Mouse (Mus musculus): ENCODE data around the gene Pik3c2g. TPM values are rescaled to one million over a fixed set of nuclear protein-coding genes. Genes with fewer than 3 reads are reported as not detected.

The Pik3c2g gene
- polyA plus RNA-seq, 1 experiment from 2014 or later = 1.2 TPM

DNA sequence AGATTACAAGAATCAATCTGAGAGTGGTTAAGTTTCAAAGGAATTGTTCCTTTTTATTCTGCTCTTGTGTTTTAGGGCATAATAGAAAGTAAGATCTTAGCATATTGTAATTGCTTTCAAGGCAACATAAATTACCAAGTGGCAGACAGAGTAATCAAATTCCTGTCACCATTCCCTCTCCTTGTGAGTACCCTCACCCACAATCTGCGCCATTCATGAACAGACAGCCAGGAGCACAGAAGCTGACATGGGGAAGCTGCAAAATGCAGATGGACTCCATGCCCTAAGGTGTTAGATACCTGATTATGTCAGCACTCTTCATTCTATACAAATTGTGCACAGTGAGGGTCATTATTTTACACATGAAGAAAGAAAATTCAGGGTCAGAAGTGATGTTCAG is 255.6 kb downstream of the Pik3c2g start:
- WGBS (ENCODE audit: insufficient replicate concordance) = 87% methylated on average over 1 of the region's 1 CpGs

DNA sequence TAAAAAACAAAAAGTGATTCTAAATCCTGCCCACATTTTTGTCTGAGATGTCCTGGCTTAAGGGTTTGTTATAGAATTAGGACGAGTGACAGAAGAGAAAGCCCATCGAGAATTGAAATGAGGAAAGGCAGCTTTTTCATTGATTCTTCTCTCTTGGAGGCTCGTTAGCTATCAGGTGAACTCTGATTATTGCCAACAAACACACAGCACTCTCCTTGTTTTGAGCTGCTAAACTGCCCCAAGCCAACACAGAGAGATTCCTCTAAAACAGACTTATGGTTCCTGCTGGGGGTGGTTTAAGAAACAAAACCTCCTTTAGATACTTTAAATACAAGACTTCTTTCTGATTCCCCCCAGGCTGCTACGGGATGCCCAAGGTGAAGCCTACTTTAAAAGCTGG is 256.5 kb downstream of the Pik3c2g start:
- no peak for ATAC-seq (replicated peaks; ENCODE audit: insufficient number of reproducible peaks, low FRiP score, low TSS enrichment)
- Histone ChIP-seq H3K9me3 (replicated peaks; ENCODE audit: control insufficient read depth, low read length) (no peaks in the 10 kb centered on the region), H3K27ac (ENCODE audit: low read depth, low read length) (no peak overlapping the region), H3K27me3 (ENCODE audit: control insufficient read depth, insufficient read depth, low read length) (no peaks in the 10 kb centered on the region), H3K4me1 (ENCODE audit: control insufficient read depth, insufficient read depth, low read length) (no peaks in the 10 kb centered on the region), H3K4me2 (no peak overlapping the region), H3K9ac (ENCODE audit: low read depth, low read length) (no peak overlapping the region), H3K4me3 (ENCODE audit: low read depth, low read length) (no peak overlapping the region), H3K36me3 (ENCODE audit: control insufficient read depth, insufficient read depth, low read length) (no peaks in the 10 kb centered on the region)
- 66% methylated on average over 4 of the region's 4 CpGs for WGBS (ENCODE audit: insufficient replicate concordance)

More for the DNA sequence above, 255.6 kb downstream of the Pik3c2g start:
- Histone ChIP-seq H3K9ac (ENCODE audit: low read depth, low read length) (no peak overlapping the region), H3K27ac (ENCODE audit: low read depth, low read length) (no peak overlapping the region), H3K9me3 (replicated peaks; ENCODE audit: control insufficient read depth, low read length) (no peaks in the 10 kb centered on the region), H3K4me1 (ENCODE audit: control insufficient read depth, insufficient read depth, low read length) (no peaks in the 10 kb centered on the region), H3K4me2 (no peak overlapping the region), H3K27me3 (ENCODE audit: control insufficient read depth, insufficient read depth, low read length) (no peaks in the 10 kb centered on the region), H3K36me3 (ENCODE audit: control insufficient read depth, insufficient read depth, low read length) (no peaks in the 10 kb centered on the region), H3K4me3 (ENCODE audit: low read depth, low read length) (no peak overlapping the region)
- ATAC-seq (replicated peaks; ENCODE audit: insufficient number of reproducible peaks, low FRiP score, low TSS enrichment) = no peak

DNA sequence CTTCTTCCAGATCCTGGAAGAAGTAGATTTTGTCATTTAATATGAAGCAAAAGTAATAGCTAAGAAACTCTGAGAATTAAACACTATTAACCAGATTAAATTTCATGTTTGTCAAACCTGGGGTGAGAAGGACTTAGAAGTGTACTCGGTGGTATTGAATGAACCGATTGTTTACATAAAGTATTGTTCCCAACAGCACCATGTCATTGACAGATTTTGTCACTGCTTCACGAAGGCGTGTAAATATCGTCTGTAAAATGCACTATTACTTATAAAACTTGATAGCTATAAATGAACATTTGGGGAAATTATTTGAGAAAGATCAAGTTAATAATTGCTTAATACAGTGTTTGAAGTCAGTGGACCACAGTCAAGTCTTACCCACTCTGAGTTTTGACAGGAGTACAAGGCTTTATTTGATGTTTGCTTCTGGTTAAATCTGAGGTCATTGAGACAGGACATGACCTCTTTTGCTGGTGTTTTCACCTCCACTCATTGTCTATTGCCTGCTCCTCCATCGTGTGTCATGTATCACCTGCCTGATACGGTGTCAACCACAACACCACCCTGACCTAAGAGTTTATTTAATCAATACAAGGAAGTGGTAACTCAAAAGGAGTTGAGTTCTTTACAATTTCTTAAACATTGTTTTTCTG is 260.0 kb downstream of the Pik3c2g start:
- no peaks in the 10 kb centered on the region for H3K4me1 ChIP-seq (ENCODE audit: control insufficient read depth, insufficient read depth, low read length)
- no peak overlapping the region for H3K27ac ChIP-seq (ENCODE audit: low read depth, low read length)
- H3K4me2 ChIP-seq = no peak overlapping the region
- ATAC-seq (replicated peaks; ENCODE audit: insufficient number of reproducible peaks, low FRiP score, low TSS enrichment) = no peak
- 74% methylated on average over 7 of the region's 7 CpGs for WGBS (ENCODE audit: insufficient replicate concordance)
- H3K9me3 ChIP-seq (replicated peaks; ENCODE audit: control insufficient read depth, low read length) = no peaks in the 10 kb centered on the region
- no peaks in the 10 kb centered on the region for H3K36me3 ChIP-seq (ENCODE audit: control insufficient read depth, insufficient read depth, low read length)
- no peak overlapping the region for H3K4me3 ChIP-seq (ENCODE audit: low read depth, low read length)
- H3K27me3 ChIP-seq (ENCODE audit: control insufficient read depth, insufficient read depth, low read length) = no peaks in the 10 kb centered on the region
- no peak overlapping the region for H3K9ac ChIP-seq (ENCODE audit: low read depth, low read length)

DNA sequence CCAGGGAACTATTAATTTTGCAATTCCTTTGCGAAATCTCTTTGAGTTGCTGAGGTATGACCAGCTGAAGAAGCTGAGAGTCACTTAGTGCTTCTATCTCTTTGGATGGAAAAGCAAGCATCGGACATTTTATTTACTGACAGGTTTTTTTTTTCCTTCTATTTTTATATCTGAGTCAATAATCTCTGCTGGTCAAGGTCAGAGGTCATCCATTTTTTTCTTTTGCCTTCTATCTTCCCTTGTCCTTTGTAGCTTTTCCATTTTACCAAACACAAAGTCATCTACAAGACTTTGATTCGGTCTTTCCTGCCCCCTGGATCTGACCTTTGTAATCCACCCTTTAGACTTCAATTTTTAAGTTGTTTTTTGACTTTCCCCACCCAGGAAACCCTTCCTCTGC is 262.9 kb downstream of the Pik3c2g start:
- Histone ChIP-seq H3K4me2 (no peak overlapping the region), H3K9me3 (replicated peaks; ENCODE audit: control insufficient read depth, low read length) (no peaks in the 10 kb centered on the region), H3K36me3 (ENCODE audit: control insufficient read depth, insufficient read depth, low read length) (no peaks in the 10 kb centered on the region), H3K4me3 (ENCODE audit: low read depth, low read length) (no peak overlapping the region), H3K27ac (ENCODE audit: low read depth, low read length) (no peak overlapping the region), H3K9ac (ENCODE audit: low read depth, low read length) (no peak overlapping the region), H3K27me3 (ENCODE audit: control insufficient read depth, insufficient read depth, low read length) (no peaks in the 10 kb centered on the region), H3K4me1 (ENCODE audit: control insufficient read depth, insufficient read depth, low read length) (no peaks in the 10 kb centered on the region)
- no peak for ATAC-seq (replicated peaks; ENCODE audit: insufficient number of reproducible peaks, low FRiP score, low TSS enrichment)
- 83% methylated on average over 3 of the region's 3 CpGs for WGBS (ENCODE audit: insufficient replicate concordance)

DNA sequence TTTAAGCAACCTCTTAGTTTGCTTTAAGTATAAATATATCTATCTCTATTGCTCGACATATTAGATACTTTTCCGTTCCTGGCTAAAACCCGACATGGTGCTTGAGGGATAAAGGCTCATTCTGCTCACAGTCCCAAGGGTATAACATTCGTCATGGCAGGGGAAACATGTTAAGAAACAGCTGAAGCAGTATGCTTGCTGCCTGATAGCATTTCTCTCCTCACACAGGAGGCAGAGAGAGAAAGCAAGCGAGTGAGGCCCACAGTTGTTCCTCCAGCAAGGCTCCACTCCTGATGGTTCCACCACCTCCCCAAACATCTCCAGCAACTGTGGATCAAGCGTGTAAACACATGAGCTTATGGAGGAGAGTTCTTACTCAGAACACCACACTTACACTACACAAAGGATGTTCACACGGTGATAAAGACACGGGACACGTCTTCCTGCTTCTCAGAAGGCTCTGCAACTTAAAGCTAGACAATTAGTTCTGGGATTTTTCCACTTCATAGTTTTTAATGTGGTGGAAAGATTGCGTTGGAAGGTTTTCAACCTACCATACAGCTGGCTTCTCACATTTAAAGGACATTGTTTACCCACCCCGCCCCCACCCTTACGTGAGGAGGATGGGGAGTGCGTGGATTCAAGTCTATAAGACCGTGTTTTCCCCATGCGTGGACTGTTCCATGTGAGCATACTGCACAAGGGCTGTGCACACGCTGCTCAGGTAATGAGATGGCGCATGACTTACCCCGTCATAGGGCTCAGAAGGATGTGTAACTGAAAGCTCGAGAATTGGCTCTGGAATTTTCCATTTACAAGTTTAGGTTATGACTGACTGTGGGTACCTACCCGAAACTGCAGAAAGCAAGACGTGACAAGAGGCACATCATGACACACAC is 264.9 kb downstream of the Pik3c2g start:
- 80% methylated on average over 21 of the region's 21 CpGs for WGBS (ENCODE audit: insufficient replicate concordance)
- H3K9me3 ChIP-seq (replicated peaks; ENCODE audit: control insufficient read depth, low read length) = no peaks in the 10 kb centered on the region

DNA sequence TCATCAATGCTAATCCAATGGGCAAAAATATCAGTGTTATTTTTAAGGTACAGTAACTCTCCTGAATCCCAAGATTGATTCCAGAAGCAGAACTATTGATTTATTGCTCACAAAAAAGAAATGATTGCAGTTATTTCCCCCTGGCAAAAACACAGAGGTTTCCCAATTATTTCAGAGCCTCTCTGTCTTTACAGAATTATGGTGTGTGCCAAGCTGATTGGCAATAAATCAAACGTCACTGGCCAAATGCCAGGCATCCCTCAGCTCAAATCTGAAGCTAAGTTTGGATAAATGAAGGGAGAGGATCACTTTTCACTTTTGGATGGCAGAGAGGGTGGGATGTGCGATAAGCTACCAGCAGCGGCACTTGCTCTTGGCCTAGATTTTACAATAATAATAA is 265.8 kb downstream of the Pik3c2g start:
- no peak for ATAC-seq (replicated peaks; ENCODE audit: insufficient number of reproducible peaks, low FRiP score, low TSS enrichment)
- H3K4me3 ChIP-seq (ENCODE audit: low read depth, low read length) = no peak overlapping the region
- H3K4me2 ChIP-seq = no peak overlapping the region
- H3K36me3 ChIP-seq (ENCODE audit: control insufficient read depth, insufficient read depth, low read length) = no peaks in the 10 kb centered on the region
- no peaks in the 10 kb centered on the region for H3K4me1 ChIP-seq (ENCODE audit: control insufficient read depth, insufficient read depth, low read length)
- H3K9ac ChIP-seq (ENCODE audit: low read depth, low read length) = no peak overlapping the region
- no peak overlapping the region for H3K27ac ChIP-seq (ENCODE audit: low read depth, low read length)
- H3K27me3 ChIP-seq (ENCODE audit: control insufficient read depth, insufficient read depth, low read length) = no peaks in the 10 kb centered on the region
- H3K9me3 ChIP-seq (replicated peaks; ENCODE audit: control insufficient read depth, low read length) = no peaks in the 10 kb centered on the region
- WGBS (ENCODE audit: insufficient replicate concordance) = 85% methylated on average over 3 of the region's 3 CpGs

More for the DNA sequence above, 264.9 kb downstream of the Pik3c2g start:
- H3K4me3 ChIP-seq (ENCODE audit: low read depth, low read length) = no peak overlapping the region
- no peaks in the 10 kb centered on the region for H3K36me3 ChIP-seq (ENCODE audit: control insufficient read depth, insufficient read depth, low read length)
- no peak overlapping the region for H3K27ac ChIP-seq (ENCODE audit: low read depth, low read length)
- no peak for ATAC-seq (replicated peaks; ENCODE audit: insufficient number of reproducible peaks, low FRiP score, low TSS enrichment)
- H3K27me3 ChIP-seq (ENCODE audit: control insufficient read depth, insufficient read depth, low read length) = no peaks in the 10 kb centered on the region
- no peaks in the 10 kb centered on the region for H3K4me1 ChIP-seq (ENCODE audit: control insufficient read depth, insufficient read depth, low read length)
- no peak overlapping the region for H3K4me2 ChIP-seq
- no peak overlapping the region for H3K9ac ChIP-seq (ENCODE audit: low read depth, low read length)

DNA sequence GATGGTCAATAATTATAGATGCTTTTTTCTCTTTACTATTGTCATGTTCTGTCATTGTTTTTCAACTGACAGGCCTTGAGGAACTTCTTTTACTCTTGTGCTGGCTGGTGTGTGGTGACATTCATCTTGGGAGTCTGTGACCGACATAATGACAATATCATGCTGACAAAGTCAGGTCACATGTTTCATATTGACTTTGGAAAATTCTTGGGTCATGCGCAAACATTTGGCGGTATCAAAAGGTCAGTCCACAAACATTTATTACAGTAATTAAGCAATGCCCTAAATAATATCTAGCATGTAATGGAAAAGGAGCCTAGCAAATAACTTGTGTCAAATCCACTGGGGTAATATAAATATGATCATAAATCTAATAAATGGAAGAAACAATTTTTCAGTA is 273.1 kb downstream of the Pik3c2g start:
- no peak for ATAC-seq (replicated peaks; ENCODE audit: insufficient number of reproducible peaks, low FRiP score, low TSS enrichment)
- 88% methylated on average over 3 of the region's 3 CpGs for WGBS (ENCODE audit: insufficient replicate concordance)
- Histone ChIP-seq H3K36me3 (ENCODE audit: control insufficient read depth, insufficient read depth, low read length) (no peaks in the 10 kb centered on the region), H3K9me3 (replicated peaks; ENCODE audit: control insufficient read depth, low read length) (no peaks in the 10 kb centered on the region), H3K4me2 (no peak overlapping the region), H3K4me3 (ENCODE audit: low read depth, low read length) (no peak overlapping the region), H3K27me3 (ENCODE audit: control insufficient read depth, insufficient read depth, low read length) (no peaks in the 10 kb centered on the region), H3K27ac (ENCODE audit: low read depth, low read length) (no peak overlapping the region), H3K4me1 (ENCODE audit: control insufficient read depth, insufficient read depth, low read length) (no peaks in the 10 kb centered on the region), H3K9ac (ENCODE audit: low read depth, low read length) (no peak overlapping the region)

DNA sequence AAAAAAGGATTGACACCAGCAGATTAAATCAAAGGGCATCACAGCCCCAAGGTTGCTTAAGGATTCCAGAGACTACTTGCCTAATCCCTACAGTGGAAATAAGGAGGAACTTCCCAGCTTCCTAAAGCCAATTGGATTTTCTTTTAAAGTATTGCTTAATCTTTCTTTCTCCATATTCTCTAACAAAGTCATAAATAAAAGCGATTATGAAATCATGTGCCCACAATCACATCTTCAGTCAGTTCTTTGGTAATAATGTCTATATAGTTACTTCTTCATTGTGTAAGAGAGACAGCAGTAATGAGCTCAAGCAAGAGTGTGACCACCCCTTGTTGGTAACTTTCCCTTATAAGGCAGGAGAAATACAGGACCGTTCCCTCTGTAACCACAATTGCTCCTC is 274.5 kb downstream of the Pik3c2g start:
- WGBS (ENCODE audit: insufficient replicate concordance) = 54% methylated on average over 2 of the region's 2 CpGs

More for the DNA sequence above, 274.5 kb downstream of the Pik3c2g start:
- Histone ChIP-seq H3K27ac (ENCODE audit: low read depth, low read length) (no peak overlapping the region), H3K27me3 (ENCODE audit: control insufficient read depth, insufficient read depth, low read length) (no peaks in the 10 kb centered on the region), H3K4me1 (ENCODE audit: control insufficient read depth, insufficient read depth, low read length) (no peaks in the 10 kb centered on the region), H3K9ac (ENCODE audit: low read depth, low read length) (no peak overlapping the region), H3K9me3 (replicated peaks; ENCODE audit: control insufficient read depth, low read length) (no peaks in the 10 kb centered on the region), H3K4me2 (no peak overlapping the region), H3K36me3 (ENCODE audit: control insufficient read depth, insufficient read depth, low read length) (no peaks in the 10 kb centered on the region), H3K4me3 (ENCODE audit: low read depth, low read length) (no peak overlapping the region)
- no peak for ATAC-seq (replicated peaks; ENCODE audit: insufficient number of reproducible peaks, low FRiP score, low TSS enrichment)
